Mouse (Mus musculus) kidney, adult 9 months (tissue): Measurements from ENCODE around the gene Cdhr2.

Experiments
- DNase-seq: peaks from one replicate; pipeline ENCODE4 v3.0.0; 2022

The Cdhr2 gene

GRCm38 (mm10) chr13:54753733-54754132, 52.5 kb downstream of the Cdhr2 start:
- no peak for DNase-seq

DNA sequence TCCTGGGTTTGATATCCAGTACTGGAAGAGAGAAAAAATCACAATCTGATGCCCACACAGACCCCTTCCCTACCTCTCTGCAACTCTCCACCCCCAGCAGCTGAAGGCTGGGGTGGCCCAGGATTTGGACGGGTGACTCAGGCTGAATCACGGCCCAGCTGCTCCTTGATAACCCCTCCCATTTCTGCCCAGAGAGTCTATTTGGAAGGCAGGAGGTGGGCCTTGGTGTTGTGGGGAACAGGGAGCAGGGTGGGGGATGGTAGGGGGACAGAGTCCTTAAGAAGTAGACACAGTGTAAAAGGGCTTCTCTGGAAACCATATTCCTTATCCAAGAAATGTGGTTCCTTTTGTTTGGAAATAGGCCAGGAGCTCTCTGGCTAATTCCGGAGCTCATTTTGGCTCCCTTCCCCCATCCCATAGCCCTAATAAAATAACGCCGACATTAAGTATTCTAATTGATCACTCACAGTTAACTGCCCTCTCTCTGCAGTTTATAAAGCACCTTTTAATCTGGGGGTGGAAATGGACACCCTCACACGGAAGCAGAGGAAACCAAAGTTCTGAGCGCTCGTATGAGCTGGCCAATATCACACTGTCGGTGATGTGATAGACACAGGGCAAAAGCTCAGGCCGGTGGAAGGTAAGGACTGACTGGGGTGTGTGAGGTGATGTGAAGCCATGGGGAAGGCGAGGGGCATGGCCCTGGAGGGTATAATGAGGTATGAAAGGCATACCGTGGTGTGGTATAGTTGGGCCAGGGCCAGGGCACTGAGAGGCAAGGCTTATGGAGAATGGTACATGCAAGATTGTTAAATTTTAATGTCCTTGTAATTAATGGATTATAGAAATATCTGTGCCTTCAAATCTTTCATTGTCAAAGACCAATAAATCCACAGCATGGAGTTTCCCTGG, 53.2 kb downstream of the Cdhr2 start:
- DNase-seq = no peak

DNA sequence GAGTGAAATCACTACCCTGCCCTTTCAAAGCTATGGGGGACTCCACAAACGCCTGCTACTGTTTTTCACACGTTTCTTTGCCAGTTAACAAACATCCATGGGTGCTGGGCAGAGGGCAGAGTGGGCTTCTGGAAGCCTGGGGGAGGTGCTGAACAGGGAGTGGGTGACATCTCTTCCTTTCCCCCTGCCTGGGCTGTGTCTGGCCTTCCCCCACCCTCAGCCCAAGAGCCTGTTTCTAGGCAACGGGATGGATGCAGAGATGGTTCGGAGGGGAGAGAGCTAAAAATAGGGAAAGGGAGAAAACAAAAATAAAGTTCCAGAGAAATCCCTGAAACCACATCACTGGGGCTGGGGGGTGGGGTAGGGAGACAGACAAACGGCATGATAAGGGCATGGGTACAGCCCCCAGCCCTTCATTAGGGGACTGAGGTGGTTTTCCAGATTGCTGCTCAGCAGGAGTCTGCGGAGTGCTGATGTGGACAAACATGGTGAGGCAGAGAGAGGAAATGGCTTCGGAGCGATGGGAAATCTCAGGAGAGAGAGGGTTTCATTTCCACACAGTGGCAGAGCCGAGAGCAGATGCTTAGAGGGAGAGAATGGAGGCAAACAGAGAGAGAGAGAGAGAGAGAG, 54.1 kb downstream of the Cdhr2 start:
- no peak for DNase-seq

- DNase-seq = no peak
Measured at GRCm38 (mm10) chr13:54756156-54756712, 55.0 kb downstream of the Cdhr2 start.

DNA sequence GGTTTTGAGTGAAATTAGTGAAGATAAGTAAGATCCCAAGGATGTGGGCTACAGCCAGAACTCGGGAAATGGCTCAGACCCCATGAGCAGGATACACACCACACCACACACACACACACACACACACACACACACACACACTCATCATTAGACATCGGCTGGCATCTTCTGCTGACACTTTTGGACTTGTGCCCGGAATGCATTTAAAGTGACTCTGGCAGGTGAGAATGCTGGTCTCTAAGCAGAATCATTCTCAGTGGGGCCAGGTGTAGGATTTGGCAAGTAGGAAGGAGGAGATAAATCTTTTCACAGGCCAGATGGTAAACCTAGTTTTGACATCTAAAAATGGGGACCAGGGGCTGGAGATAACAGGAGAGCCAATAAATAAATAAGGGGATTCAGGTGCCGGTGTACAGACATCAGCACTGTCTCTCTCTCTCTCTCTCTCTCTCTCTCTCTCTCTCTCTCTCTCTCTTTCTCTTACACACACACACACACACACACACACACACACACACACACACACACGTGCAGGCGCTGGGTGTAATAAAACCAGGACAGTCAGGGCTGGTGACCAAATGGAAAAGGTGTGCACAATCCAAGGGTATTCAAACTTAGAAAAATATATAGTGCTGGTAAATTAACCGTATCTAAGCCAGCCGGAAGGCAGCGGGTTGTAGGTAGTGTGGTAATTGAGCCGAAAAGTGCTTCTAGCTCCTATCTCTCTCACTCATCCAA, 56.0 kb downstream of the Cdhr2 start:
- no peak for DNase-seq

DNA sequence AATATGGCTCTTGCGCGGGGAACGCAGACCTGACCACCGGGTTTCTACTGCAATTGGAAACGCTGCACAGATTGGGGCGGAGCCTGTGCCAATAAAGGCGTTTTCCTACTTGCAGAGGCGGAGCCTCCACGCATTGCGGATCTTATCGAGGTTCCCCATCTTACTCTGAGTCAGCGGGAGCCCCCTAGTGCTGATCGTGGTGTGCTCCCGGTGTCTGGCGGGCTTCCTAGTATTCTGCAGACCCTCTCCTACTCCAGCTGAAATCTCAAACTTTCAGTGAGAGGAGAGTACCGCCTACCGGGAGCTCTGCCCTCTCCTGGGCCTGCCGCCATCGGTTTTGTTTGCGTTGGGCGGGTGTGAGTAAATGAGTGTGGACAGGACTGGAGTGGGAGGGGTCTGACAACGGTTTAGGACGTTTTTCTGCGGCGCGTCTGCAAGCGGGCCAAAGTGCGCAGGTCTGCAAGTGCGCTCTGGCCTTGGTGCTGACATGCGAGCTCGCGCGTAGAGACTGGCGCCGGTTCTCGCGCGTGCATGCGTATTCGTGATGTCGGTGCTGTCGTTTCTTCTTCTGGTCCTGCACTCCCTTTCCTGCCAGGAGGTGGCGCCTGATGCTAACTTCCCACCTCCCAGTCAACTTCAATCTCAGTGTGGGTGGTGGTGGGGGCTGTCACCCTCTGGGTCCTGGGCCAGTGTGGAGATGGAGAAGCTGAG, 56.9 kb downstream of the Cdhr2 start:
- DNase-seq = peak; percentile 74

GRCm38 (mm10) chr13:54758756-54759470, 57.7 kb downstream of the Cdhr2 start:
- no peak for DNase-seq

DNA sequence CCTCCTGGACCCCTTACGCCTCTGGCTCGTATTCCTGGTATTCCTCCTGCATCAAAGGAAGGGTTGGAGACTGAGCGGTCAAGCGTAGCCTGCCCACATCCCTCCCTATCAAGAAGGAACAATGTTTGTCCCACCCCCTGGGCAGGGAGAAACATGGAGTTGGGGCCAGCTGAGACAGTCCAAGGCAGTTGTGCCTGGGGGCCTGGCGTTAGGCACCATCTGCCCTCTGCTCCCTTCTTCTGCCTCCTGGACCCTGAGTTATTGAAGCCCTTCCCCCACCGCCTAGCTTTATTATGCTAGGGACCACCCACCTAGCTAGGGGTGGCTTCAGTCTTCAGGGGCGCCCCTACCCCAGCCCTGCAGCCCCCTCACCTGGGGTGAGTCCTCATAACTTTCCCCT, 58.2 kb downstream of the Cdhr2 start:
- DNase-seq = no peak

- DNase-seq = no peak
Measured at GRCm38 (mm10) chr13:54760164-54760795, 59.0 kb downstream of the Cdhr2 start.

DNA sequence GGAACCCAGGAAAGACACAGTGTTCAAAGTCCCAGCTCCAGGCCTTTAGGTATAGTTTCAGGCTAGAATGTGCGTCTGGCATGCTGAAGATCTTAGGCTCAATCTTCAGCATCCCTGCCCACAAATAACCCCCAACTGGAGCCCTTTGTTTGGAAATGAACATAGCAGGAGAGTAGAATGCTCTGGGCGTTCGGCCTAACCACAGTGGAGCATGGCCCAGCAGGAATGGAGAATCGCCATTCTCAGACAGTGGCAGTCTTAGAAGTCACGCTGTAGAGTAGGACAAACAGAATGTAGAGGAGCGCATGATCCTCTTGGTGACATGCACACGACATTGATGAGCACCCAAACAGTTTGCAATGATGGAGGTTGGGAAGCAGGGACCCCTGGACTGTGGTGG, 59.6 kb downstream of the Cdhr2 start:
- DNase-seq = no peak

DNA sequence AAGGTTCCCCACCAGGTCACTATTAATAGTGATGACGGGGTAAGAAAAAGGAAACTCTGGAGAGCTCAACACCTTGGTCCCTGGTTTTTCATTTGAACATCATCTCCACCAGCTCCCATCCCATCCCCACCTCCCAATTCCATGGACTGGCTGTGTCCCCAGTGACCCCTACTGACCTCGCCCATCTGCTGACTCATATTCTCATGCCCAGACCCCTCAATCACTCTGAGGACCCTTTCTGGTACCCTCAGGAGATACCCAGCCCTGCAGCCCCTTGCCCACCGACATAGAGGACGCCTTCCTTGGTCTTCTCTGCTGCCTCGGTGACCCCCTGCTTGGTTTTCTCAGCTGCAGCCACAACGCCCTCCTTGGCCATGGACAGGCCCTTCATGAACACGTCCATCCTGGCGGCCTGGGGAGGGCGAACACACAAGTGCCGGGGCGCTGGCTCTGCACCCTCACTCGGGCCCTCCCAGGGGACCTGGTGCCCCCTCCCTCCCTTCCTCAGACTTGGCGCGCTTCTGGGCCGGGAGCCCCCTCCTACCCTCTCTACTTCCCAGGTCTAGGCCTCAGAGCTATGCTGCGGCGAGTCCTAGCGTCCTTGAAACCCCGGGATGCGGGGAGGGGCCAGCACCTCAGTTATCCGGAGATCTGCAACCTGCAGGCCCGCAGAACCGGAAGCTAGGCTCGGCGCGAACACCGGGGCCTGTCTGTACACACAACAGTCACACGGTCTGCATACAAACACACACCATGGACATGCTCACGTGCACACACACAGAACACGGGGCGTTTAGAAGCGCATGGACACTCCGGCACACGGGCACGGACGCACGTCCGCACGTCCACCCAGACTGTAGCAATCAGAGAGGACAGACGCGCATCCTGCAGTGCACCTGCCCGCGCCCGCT, 64.3 kb downstream of the Cdhr2 start:
- DNase-seq = no peak

- DNase-seq = peak; percentile 23
Measured at GRCm38 (mm10) chr13:54766192-54766768, 65.0 kb downstream of the Cdhr2 start, which contains the start of gene Sncb. TSS of gene Sncb (minus strand) at chr13:54766595.

GRCm38 (mm10) chr13:54767012-54767411, 65.8 kb downstream of the Cdhr2 start:
- no peak for DNase-seq

DNA sequence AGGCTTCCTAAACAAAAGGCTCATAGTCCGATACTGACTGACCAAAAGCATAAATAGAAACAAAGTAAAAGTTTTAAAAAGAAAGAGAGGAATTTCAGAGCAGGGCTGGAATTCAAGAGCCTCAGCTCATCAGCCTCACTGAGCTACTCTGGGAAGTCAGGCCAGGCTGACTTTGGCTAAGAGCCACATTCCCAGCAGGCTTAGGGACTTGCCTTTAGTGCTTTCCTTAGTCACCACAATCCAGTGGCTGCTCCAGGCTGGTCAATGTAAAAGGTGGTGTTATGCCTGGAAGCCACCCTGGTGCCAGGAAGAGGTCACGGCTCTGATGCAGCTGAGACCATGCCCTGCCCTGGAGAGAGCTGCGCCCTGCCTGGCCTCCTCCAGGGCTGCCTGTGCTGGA, 79.3 kb downstream of the Cdhr2 start:
- DNase-seq = no peak

- no peak for DNase-seq
Measured at GRCm38 (mm10) chr13:54781086-54781485, 79.8 kb downstream of the Cdhr2 start.

DNA sequence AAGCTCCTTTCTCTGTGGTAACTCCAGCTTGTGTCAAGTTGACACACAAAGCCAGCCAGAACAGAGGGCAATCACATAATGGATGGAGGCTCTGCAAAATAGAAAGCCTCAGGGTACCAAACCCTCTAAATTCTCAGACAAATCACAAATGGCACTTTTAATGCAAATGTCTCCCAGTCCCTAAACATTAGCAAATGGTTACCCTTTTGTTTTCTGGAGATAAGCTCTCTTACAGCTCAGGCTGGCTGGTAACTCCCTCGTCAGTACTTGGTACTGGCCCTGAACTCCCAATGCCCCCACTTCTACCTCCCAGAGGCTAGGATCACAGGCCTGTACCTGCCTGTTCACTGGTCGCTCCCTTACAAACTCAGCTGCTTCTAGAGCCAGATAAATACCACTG, 82.0 kb downstream of the Cdhr2 start:
- DNase-seq = no peak

DNA sequence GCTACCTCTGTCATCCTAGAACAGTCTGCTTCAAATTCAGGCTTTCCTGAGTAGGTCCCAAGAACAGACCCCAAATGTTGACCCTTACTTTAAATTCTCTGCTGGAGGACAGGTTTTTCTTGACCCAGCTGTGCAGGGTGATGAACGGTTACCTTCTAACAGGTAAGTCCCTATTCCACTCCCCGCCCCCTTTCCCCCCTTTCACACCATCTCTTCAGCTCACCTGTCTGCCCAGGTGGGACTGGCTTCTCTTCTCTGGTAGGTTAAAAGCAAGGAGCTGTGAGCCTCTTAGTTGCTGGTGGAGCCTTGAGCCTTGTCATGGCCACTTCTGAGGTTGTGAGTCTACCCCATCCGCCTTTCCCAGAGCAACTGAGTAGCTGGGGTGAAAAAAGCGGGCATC, 82.4 kb downstream of the Cdhr2 start, which contains the start of gene Eif4e1b:
TSS of gene Eif4e1b (plus strand) at position 301 of the 400 bp plus-strand sequence.
- DNase-seq = no peak
